Mouse (Mus musculus): ENCODE measurements around the gene Tmcc3. TPM values are rescaled to one million over a fixed set of nuclear protein-coding genes. Genes with fewer than 3 reads are reported as not detected.

Gene Tmcc3
- polyA plus RNA-seq, 1 experiment, result 6.2 TPM

- Histone ChIP-seq H3K27ac (ENCODE audit: insufficient read depth, low read length) (no peak overlapping the region), H3K4me3 (ENCODE audit: extremely low read depth, insufficient read depth, insufficient read length) (no peak overlapping the region), H3K36me3 (ENCODE audit: control insufficient read depth, insufficient read depth, low read length) (no peaks in the 10 kb centered on the region), H3K27me3 (ENCODE audit: control insufficient read depth, insufficient read depth, low read length) (no peaks in the 10 kb centered on the region), H3K4me1 (ENCODE audit: control insufficient read depth, insufficient read depth, insufficient read length) (no peaks in the 10 kb centered on the region; the same call in 1 of the 2 replicates)
- 83% methylated on average over 15 of the region's 15 CpGs for WGBS
- no peak for DNase-seq (ENCODE audit: low read depth in 1 of 2, low spot score in 2 of 2)
- no peak for TF ChIP-seq POLR2A (IDR thresholded peaks at IDR 0.05; ENCODE audit: low read depth, low read length)
- no peak for TF ChIP-seq CTCF (IDR thresholded peaks at IDR 0.05; ENCODE audit: extremely low read depth, insufficient read depth, insufficient read length, insufficient replicate concordance)
These were observed 150.8 kb downstream of the Tmcc3 start for GRCm38 (mm10) chr10:94462386-94463064.

- no peaks in the 10 kb centered on the region; the same call in 1 of the 2 replicates for H3K4me1 ChIP-seq (ENCODE audit: control insufficient read depth, insufficient read depth, insufficient read length)
- WGBS, result 88% methylated on average over 2 of the region's 2 CpGs
- H3K36me3 ChIP-seq (ENCODE audit: control insufficient read depth, insufficient read depth, low read length), result no peaks in the 10 kb centered on the region
- DNase-seq (ENCODE audit: low read depth in 1 of 2, low spot score in 2 of 2), result no peak
- TF ChIP-seq CTCF (IDR thresholded peaks at IDR 0.05; ENCODE audit: extremely low read depth, insufficient read depth, insufficient read length, insufficient replicate concordance) (no peak), POLR2A (IDR thresholded peaks at IDR 0.05; ENCODE audit: low read depth, low read length) (no peak)
- no peak overlapping the region for H3K4me3 ChIP-seq (ENCODE audit: extremely low read depth, insufficient read depth, insufficient read length)
- H3K27me3 ChIP-seq (ENCODE audit: control insufficient read depth, insufficient read depth, low read length), result no peaks in the 10 kb centered on the region
- H3K27ac ChIP-seq (ENCODE audit: insufficient read depth, low read length), result no peak overlapping the region
These were observed 151.7 kb downstream of the Tmcc3 start for GRCm38 (mm10) chr10:94463410-94463809.

GRCm38 (mm10) chr10:94465646-94466045 is 153.9 kb downstream of the Tmcc3 start:
- no peaks in the 10 kb centered on the region for H3K27me3 ChIP-seq (ENCODE audit: control insufficient read depth, insufficient read depth, low read length)
- H3K27ac ChIP-seq (ENCODE audit: insufficient read depth, low read length), result no peak overlapping the region
- TF ChIP-seq CTCF (IDR thresholded peaks at IDR 0.05; ENCODE audit: extremely low read depth, insufficient read depth, insufficient read length, insufficient replicate concordance) (no peak), POLR2A (IDR thresholded peaks at IDR 0.05; ENCODE audit: low read depth, low read length) (no peak)
- H3K36me3 ChIP-seq (ENCODE audit: control insufficient read depth, insufficient read depth, low read length), result no peaks in the 10 kb centered on the region
- no peak overlapping the region for H3K4me3 ChIP-seq (ENCODE audit: extremely low read depth, insufficient read depth, insufficient read length)
- WGBS, result 88% methylated on average over 6 of the region's 6 CpGs
- no peaks in the 10 kb centered on the region for H3K4me1 ChIP-seq (ENCODE audit: control insufficient read depth, insufficient read depth, insufficient read length)
- DNase-seq (ENCODE audit: low read depth in 1 of 2, low spot score in 2 of 2), result no peak

GRCm38 (mm10) chr10:94466313-94466712 is 154.6 kb downstream of the Tmcc3 start:
- WGBS, result 79% methylated on average over 7 of the region's 7 CpGs
- DNase-seq (ENCODE audit: low read depth in 1 of 2, low spot score in 2 of 2), result no peak
- TF ChIP-seq CTCF (IDR thresholded peaks at IDR 0.05; ENCODE audit: extremely low read depth, insufficient read depth, insufficient read length, insufficient replicate concordance), result no peak
- no peak for TF ChIP-seq POLR2A (IDR thresholded peaks at IDR 0.05; ENCODE audit: low read depth, low read length)
- Histone ChIP-seq H3K36me3 (ENCODE audit: control insufficient read depth, insufficient read depth, low read length) (no peaks in the 10 kb centered on the region), H3K4me3 (ENCODE audit: extremely low read depth, insufficient read depth, insufficient read length) (no peak overlapping the region), H3K4me1 (ENCODE audit: control insufficient read depth, insufficient read depth, insufficient read length) (no peaks in the 10 kb centered on the region), H3K27me3 (ENCODE audit: control insufficient read depth, insufficient read depth, low read length) (no peaks in the 10 kb centered on the region), H3K27ac (ENCODE audit: insufficient read depth, low read length) (no peak overlapping the region)

GRCm38 (mm10) chr10:94471487-94471886 is 159.7 kb downstream of the Tmcc3 start:
- no peak for DNase-seq (ENCODE audit: low read depth in 1 of 2, low spot score in 2 of 2)

GRCm38 (mm10) chr10:94473501-94473900 is 161.8 kb downstream of the Tmcc3 start:
- TF ChIP-seq POLR2A (IDR thresholded peaks at IDR 0.05; ENCODE audit: low read depth, low read length), result no peak
- TF ChIP-seq CTCF (IDR thresholded peaks at IDR 0.05; ENCODE audit: extremely low read depth, insufficient read depth, insufficient read length, insufficient replicate concordance), result no peak
- Histone ChIP-seq H3K36me3 (ENCODE audit: control insufficient read depth, insufficient read depth, low read length) (no peaks in the 10 kb centered on the region), H3K4me1 (ENCODE audit: control insufficient read depth, insufficient read depth, insufficient read length) (no peaks in the 10 kb centered on the region), H3K27ac (ENCODE audit: insufficient read depth, low read length) (no peak overlapping the region), H3K27me3 (ENCODE audit: control insufficient read depth, insufficient read depth, low read length) (no peaks in the 10 kb centered on the region), H3K4me3 (ENCODE audit: extremely low read depth, insufficient read depth, insufficient read length) (no peak overlapping the region)
- WGBS, result 92% methylated on average over 5 of the region's 5 CpGs
- DNase-seq (ENCODE audit: low read depth in 1 of 2, low spot score in 2 of 2), result no peak

More at GRCm38 (mm10) chr10:94471487-94471886, 159.7 kb downstream of the Tmcc3 start:
- TF ChIP-seq POLR2A (IDR thresholded peaks at IDR 0.05; ENCODE audit: low read depth, low read length) (no peak), CTCF (IDR thresholded peaks at IDR 0.05; ENCODE audit: extremely low read depth, insufficient read depth, insufficient read length, insufficient replicate concordance) (no peak)
- no peaks in the 10 kb centered on the region for H3K4me1 ChIP-seq (ENCODE audit: control insufficient read depth, insufficient read depth, insufficient read length)
- H3K27ac ChIP-seq (ENCODE audit: insufficient read depth, low read length), result peak overlapping the region; percentile 43; the same call in 1 of the 2 replicates
- no peaks in the 10 kb centered on the region for H3K36me3 ChIP-seq (ENCODE audit: control insufficient read depth, insufficient read depth, low read length)
- H3K4me3 ChIP-seq (ENCODE audit: extremely low read depth, insufficient read depth, insufficient read length), result no peak overlapping the region
- WGBS, result 59% methylated on average over 8 of the region's 8 CpGs
- no peaks in the 10 kb centered on the region for H3K27me3 ChIP-seq (ENCODE audit: control insufficient read depth, insufficient read depth, low read length)

- DNase-seq (ENCODE audit: low read depth in 1 of 2, low spot score in 2 of 2), result no peak
- 81% methylated on average over 5 of the region's 5 CpGs for WGBS
- Histone ChIP-seq H3K4me3 (ENCODE audit: extremely low read depth, insufficient read depth, insufficient read length) (no peak overlapping the region), H3K27ac (ENCODE audit: insufficient read depth, low read length) (no peak overlapping the region), H3K36me3 (ENCODE audit: control insufficient read depth, insufficient read depth, low read length) (no peaks in the 10 kb centered on the region), H3K27me3 (ENCODE audit: control insufficient read depth, insufficient read depth, low read length) (no peaks in the 10 kb centered on the region), H3K4me1 (ENCODE audit: control insufficient read depth, insufficient read depth, insufficient read length) (no peaks in the 10 kb centered on the region)
- no peak for TF ChIP-seq CTCF (IDR thresholded peaks at IDR 0.05; ENCODE audit: extremely low read depth, insufficient read depth, insufficient read length, insufficient replicate concordance)
- no peak for TF ChIP-seq POLR2A (IDR thresholded peaks at IDR 0.05; ENCODE audit: low read depth, low read length)
These were observed 162.4 kb downstream of the Tmcc3 start for GRCm38 (mm10) chr10:94474185-94474584.
